Mouse (Mus musculus): ENCODE results near the gene Rab1b.

GRCm38 (mm10) chr19:5108271-5108575 lies 1.4 kb upstream of the Rab1b start:
- TF ChIP-seq CTCF (IDR thresholded peaks at IDR 0.05; ENCODE audit: control insufficient read depth, insufficient read depth, insufficient replicate concordance, low read depth, low read length), result peak; percentile 33; the same call in 1 of the 2 replicates
- TF ChIP-seq POLR2A (IDR thresholded peaks at IDR 0.05; ENCODE audit: control insufficient read depth, low read depth, low read length), result no peak
